Mouse (Mus musculus): Measurements from ENCODE around the gene Tnnt2. TPM values are rescaled to one million over a fixed set of nuclear protein-coding genes. Genes with fewer than 3 reads are reported as not detected.
A peak's percentile ranks its signal among the peaks of the same experiment; 100 is the strongest.

Tnnt2 gene
- polyA plus RNA-seq, 1 experiment from 2014 or later: 2.1 TPM

GRCm38 (mm10) chr1:135799109-135799627 is 37.0 kb upstream of the Tnnt2 start:
- no peak overlapping the region for H3K4me2 ChIP-seq (ENCODE audit: low read depth, low read length)
- H3K27me3 ChIP-seq (ENCODE audit: control insufficient read depth, insufficient read depth, low read length): no peaks in the 10 kb centered on the region
- no peak for ATAC-seq (ENCODE audit: low read depth)
- H3K27ac ChIP-seq (ENCODE audit: low read depth, low read length): no peak overlapping the region
- H3K9me3 ChIP-seq (ENCODE audit: control insufficient read depth, low read length): no peaks in the 10 kb centered on the region
- WGBS: 68% methylated on average over 8 of the region's 8 CpGs
- H3K36me3 ChIP-seq (ENCODE audit: control insufficient read depth, insufficient read depth, low read length): no peaks in the 10 kb centered on the region
- peaks cover 3% of the 10 kb centered on the region; the same call in 1 of the 2 replicates for H3K4me1 ChIP-seq (ENCODE audit: control insufficient read depth, insufficient read depth, low read length)
- no peak overlapping the region for H3K9ac ChIP-seq (replicated peaks; ENCODE audit: low read depth, low read length)
- H3K4me3 ChIP-seq (ENCODE audit: low read depth, low read length): no peak overlapping the region

- no peak overlapping the region for H3K9ac ChIP-seq (replicated peaks; ENCODE audit: low read depth, low read length)
- H3K36me3 ChIP-seq (ENCODE audit: control insufficient read depth, insufficient read depth, low read length): no peaks in the 10 kb centered on the region
- no peaks in the 10 kb centered on the region for H3K9me3 ChIP-seq (ENCODE audit: control insufficient read depth, low read length)
- peaks cover 3% of the 10 kb centered on the region; the same call in 1 of the 2 replicates for H3K4me1 ChIP-seq (ENCODE audit: control insufficient read depth, insufficient read depth, low read length)
- H3K4me3 ChIP-seq (ENCODE audit: low read depth, low read length): no peak overlapping the region
- no peak overlapping the region for H3K4me2 ChIP-seq (ENCODE audit: low read depth, low read length)
- H3K27ac ChIP-seq (ENCODE audit: low read depth, low read length): no peak overlapping the region
- no peaks in the 10 kb centered on the region for H3K27me3 ChIP-seq (ENCODE audit: control insufficient read depth, insufficient read depth, low read length)
- peak; percentile 41; the same call in 1 of the 2 replicates for ATAC-seq (ENCODE audit: low read depth)
- WGBS: 47% methylated on average over 8 of the region's 8 CpGs
These were observed 35.8 kb upstream of the Tnnt2 start for GRCm38 (mm10) chr1:135800192-135800950.

GRCm38 (mm10) chr1:135807546-135807945 is 28.6 kb upstream of the Tnnt2 start:
- Histone ChIP-seq H3K4me3 (ENCODE audit: low read depth, low read length) (no peak overlapping the region), H3K36me3 (ENCODE audit: control insufficient read depth, insufficient read depth, low read length) (no peaks in the 10 kb centered on the region), H3K27me3 (ENCODE audit: control insufficient read depth, insufficient read depth, low read length) (no peaks in the 10 kb centered on the region), H3K4me1 (ENCODE audit: control insufficient read depth, insufficient read depth, low read length) (no peaks in the 10 kb centered on the region), H3K4me2 (ENCODE audit: low read depth, low read length) (no peak overlapping the region), H3K9me3 (ENCODE audit: control insufficient read depth, low read length) (no peaks in the 10 kb centered on the region), H3K9ac (replicated peaks; ENCODE audit: low read depth, low read length) (no peak overlapping the region), H3K27ac (ENCODE audit: low read depth, low read length) (no peak overlapping the region)
- 24% methylated on average over 10 of the region's 10 CpGs for WGBS
- no peak for ATAC-seq (ENCODE audit: low read depth)

DNA sequence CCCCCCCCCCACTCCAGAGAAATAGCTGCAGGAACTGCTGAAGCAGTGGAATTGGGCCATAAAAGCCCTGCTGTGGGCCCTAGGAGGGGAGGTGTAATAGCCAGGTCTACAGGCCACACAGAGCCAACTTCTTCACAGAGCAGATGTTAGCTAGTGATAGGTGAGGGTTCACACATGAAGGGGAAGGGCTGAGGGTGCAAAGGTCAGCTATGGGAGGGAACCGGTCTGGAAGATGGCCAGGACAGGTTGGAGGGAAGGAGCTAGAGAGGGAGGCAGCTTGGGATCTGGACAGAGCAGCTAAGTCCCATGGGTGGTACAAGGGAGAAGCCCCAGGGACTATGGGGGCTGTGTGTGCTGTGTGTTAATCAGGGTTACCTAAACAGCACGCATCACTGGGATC is 26.0 kb upstream of the Tnnt2 start:
- no peak overlapping the region for H3K9ac ChIP-seq (replicated peaks; ENCODE audit: low read depth, low read length)
- no peak for ATAC-seq (ENCODE audit: low read depth)
- no peak overlapping the region for H3K27ac ChIP-seq (ENCODE audit: low read depth, low read length)
- no peak overlapping the region for H3K4me3 ChIP-seq (ENCODE audit: low read depth, low read length)
- H3K4me1 ChIP-seq (ENCODE audit: control insufficient read depth, insufficient read depth, low read length): no peaks in the 10 kb centered on the region
- H3K4me2 ChIP-seq (ENCODE audit: low read depth, low read length): no peak overlapping the region
- H3K9me3 ChIP-seq (ENCODE audit: control insufficient read depth, low read length): no peaks in the 10 kb centered on the region
- H3K27me3 ChIP-seq (ENCODE audit: control insufficient read depth, insufficient read depth, low read length): no peaks in the 10 kb centered on the region
- 56% methylated on average over 2 of the region's 2 CpGs for WGBS
- no peaks in the 10 kb centered on the region for H3K36me3 ChIP-seq (ENCODE audit: control insufficient read depth, insufficient read depth, low read length)

DNA sequence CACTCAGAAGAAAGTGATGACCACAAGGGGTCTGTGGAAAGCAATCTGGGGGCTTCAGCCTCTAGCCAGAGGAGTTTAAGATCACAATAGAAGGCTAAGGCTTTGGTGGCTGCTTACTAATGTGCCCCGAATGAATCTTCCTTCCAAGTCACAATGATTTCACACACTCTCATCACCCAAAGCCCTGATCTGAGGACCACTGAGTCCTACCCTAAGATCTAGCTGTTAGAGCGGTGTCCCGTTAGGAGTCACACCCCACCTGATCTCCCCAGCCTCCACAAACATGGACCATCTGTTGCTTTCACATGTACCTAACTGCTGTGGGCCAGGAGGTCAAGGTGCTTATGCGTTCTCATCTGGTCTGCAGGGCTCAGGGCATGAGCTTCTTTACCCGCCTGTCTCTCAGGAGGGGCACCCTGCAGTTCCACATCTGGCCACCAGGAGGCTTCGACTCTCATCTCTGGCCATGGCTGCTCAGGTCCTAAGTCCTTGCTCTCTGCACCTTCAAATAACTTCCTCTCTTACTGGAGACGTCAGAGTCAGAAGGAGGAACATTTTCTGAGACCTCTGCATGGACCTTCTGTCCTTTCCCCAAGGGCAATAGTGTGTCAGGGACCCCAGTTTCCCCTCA is 25.0 kb upstream of the Tnnt2 start:
- no peaks in the 10 kb centered on the region for H3K36me3 ChIP-seq (ENCODE audit: control insufficient read depth, insufficient read depth, low read length)
- ATAC-seq (ENCODE audit: low read depth): peak; percentile 64; the same call in 1 of the 2 replicates
- 38% methylated on average over 7 of the region's 7 CpGs for WGBS
- H3K9me3 ChIP-seq (ENCODE audit: control insufficient read depth, low read length): no peaks in the 10 kb centered on the region
- no peaks in the 10 kb centered on the region for H3K4me1 ChIP-seq (ENCODE audit: control insufficient read depth, insufficient read depth, low read length)
- no peak overlapping the region for H3K4me3 ChIP-seq (ENCODE audit: low read depth, low read length)
- no peaks in the 10 kb centered on the region for H3K27me3 ChIP-seq (ENCODE audit: control insufficient read depth, insufficient read depth, low read length)
- H3K4me2 ChIP-seq (ENCODE audit: low read depth, low read length): no peak overlapping the region
- no peak overlapping the region for H3K9ac ChIP-seq (replicated peaks; ENCODE audit: low read depth, low read length)
- H3K27ac ChIP-seq (ENCODE audit: low read depth, low read length): no peak overlapping the region

- H3K9me3 ChIP-seq (ENCODE audit: control insufficient read depth, low read length): no peaks in the 10 kb centered on the region
- no peak for ATAC-seq (ENCODE audit: low read depth)
- no peaks in the 10 kb centered on the region for H3K4me1 ChIP-seq (ENCODE audit: control insufficient read depth, insufficient read depth, low read length)
- no peak overlapping the region for H3K27ac ChIP-seq (ENCODE audit: low read depth, low read length)
- WGBS: 88% methylated on average over 3 of the region's 3 CpGs
- H3K9ac ChIP-seq (replicated peaks; ENCODE audit: low read depth, low read length): no peak overlapping the region
- no peaks in the 10 kb centered on the region for H3K27me3 ChIP-seq (ENCODE audit: control insufficient read depth, insufficient read depth, low read length)
- no peaks in the 10 kb centered on the region for H3K36me3 ChIP-seq (ENCODE audit: control insufficient read depth, insufficient read depth, low read length)
- H3K4me3 ChIP-seq (ENCODE audit: low read depth, low read length): no peak overlapping the region
- no peak overlapping the region for H3K4me2 ChIP-seq (ENCODE audit: low read depth, low read length)
These were observed 23.9 kb upstream of the Tnnt2 start for GRCm38 (mm10) chr1:135812205-135812604.

DNA sequence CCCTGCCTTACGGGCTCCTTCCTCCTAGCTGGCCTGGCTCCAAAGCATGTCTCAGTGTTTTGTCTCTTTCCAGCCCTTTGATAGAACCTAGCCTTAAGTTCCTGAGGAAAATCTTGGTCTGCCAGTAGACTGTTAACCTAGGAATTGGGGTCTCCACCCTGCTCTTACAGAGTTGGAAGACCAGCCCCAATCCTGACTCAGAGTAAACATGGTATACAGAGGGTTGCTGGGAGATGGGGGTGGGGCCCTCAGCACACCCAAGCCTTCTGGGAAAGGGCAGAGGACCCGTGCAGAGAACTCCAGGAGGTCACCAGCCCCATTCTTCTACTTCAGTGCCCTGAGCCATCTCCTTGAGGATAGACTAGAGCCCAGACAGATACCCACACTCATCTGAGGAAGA is 23.5 kb upstream of the Tnnt2 start:
- Histone ChIP-seq H3K4me3 (ENCODE audit: low read depth, low read length) (no peak overlapping the region), H3K36me3 (ENCODE audit: control insufficient read depth, insufficient read depth, low read length) (no peaks in the 10 kb centered on the region), H3K9ac (replicated peaks; ENCODE audit: low read depth, low read length) (no peak overlapping the region), H3K4me2 (ENCODE audit: low read depth, low read length) (no peak overlapping the region), H3K4me1 (ENCODE audit: control insufficient read depth, insufficient read depth, low read length) (no peaks in the 10 kb centered on the region), H3K27ac (ENCODE audit: low read depth, low read length) (no peak overlapping the region), H3K27me3 (ENCODE audit: control insufficient read depth, insufficient read depth, low read length) (peaks cover 2% of the 10 kb centered on the region), H3K9me3 (ENCODE audit: control insufficient read depth, low read length) (no peaks in the 10 kb centered on the region)
- ATAC-seq (ENCODE audit: low read depth): no peak
- WGBS: 27% methylated on average over 2 of the region's 2 CpGs

GRCm38 (mm10) chr1:135813071-135813470 is 23.1 kb upstream of the Tnnt2 start:
- Histone ChIP-seq H3K9ac (replicated peaks; ENCODE audit: low read depth, low read length) (no peak overlapping the region), H3K27me3 (ENCODE audit: control insufficient read depth, insufficient read depth, low read length) (peaks cover 7% of the 10 kb centered on the region), H3K36me3 (ENCODE audit: control insufficient read depth, insufficient read depth, low read length) (no peaks in the 10 kb centered on the region), H3K4me1 (ENCODE audit: control insufficient read depth, insufficient read depth, low read length) (no peaks in the 10 kb centered on the region), H3K27ac (ENCODE audit: low read depth, low read length) (no peak overlapping the region), H3K4me3 (ENCODE audit: low read depth, low read length) (no peak overlapping the region), H3K9me3 (ENCODE audit: control insufficient read depth, low read length) (no peaks in the 10 kb centered on the region), H3K4me2 (ENCODE audit: low read depth, low read length) (no peak overlapping the region)
- ATAC-seq (ENCODE audit: low read depth): peak; percentile 28; the same call in 1 of the 2 replicates
- 70% methylated on average over 4 of the region's 4 CpGs for WGBS

All from neural tube, embryonic 14.5 days (tissue).